Mouse (Mus musculus) intestine, postnatal 0 days (tissue): ENCODE data around the gene Mybbp1a. TPM values are rescaled to one million over a fixed set of nuclear protein-coding genes. Genes with fewer than 3 reads are reported as not detected.

ENCODE experiments used
- ATAC-seq: fragments of 200-750 bp; cut with Nextera tagmentation; 2 replicates; pipeline ENCODE4 v1.8.0; 2017; ENCODE audit warnings: mild to moderate bottlenecking, moderate TSS enrichment, moderate library complexity
- H3K27ac ChIP-seq: fragments of 300-500 bp; sonication (generic); 2 replicates; pipeline ENCODE4 v1.5.1; 2014; ENCODE audit warnings: mild to moderate bottlenecking, low read depth, low read length, moderate library complexity
- H3K27me3 ChIP-seq: fragments of 300-500 bp; sonication (generic); replicated peaks from 2 replicates; pipeline ENCODE4 v1.6.1; 2014; ENCODE audit warnings: low read length, mixed read lengths; ENCODE audit not compliant: control insufficient read depth, insufficient read depth
- H3K36me3 ChIP-seq: fragments of 300-500 bp; sonication (generic); 2 replicates; pipeline ENCODE4 v1.6.1; 2014; ENCODE audit warnings: mild to moderate bottlenecking, moderate library complexity; ENCODE audit not compliant: control insufficient read depth, insufficient read depth
- H3K4me1 ChIP-seq: fragments of 300-500 bp; sonication (generic); replicated peaks from 2 replicates; pipeline ENCODE4 v1.6.1; 2014; ENCODE audit warnings: antibody characterized with exemption, low read length, mixed read lengths; ENCODE audit not compliant: control insufficient read depth, insufficient read depth
- H3K4me2 ChIP-seq: fragments of 300-500 bp; sonication (generic); replicated peaks from 2 replicates; pipeline ENCODE4 v1.6.1; 2014; ENCODE audit warnings: low read depth, mild to moderate bottlenecking, moderate library complexity
- H3K4me3 ChIP-seq: fragments of 300-500 bp; sonication (generic); 2 replicates; pipeline ENCODE4 v1.5.1; 2014; ENCODE audit warnings: low read depth, low read length
- H3K9ac ChIP-seq: fragments of 300-500 bp; sonication (generic); 2 replicates; pipeline ENCODE4 v1.6.1; 2014; ENCODE audit warnings: mild to moderate bottlenecking, low read depth, low read length
- H3K9me3 ChIP-seq: fragments of 300-500 bp; sonication (generic); 2 replicates; pipeline ENCODE4 v1.6.1; 2016; ENCODE audit warnings: mixed run types; ENCODE audit not compliant: control insufficient read depth
- CTCF ChIP-seq: sonication (generic); IDR thresholded peaks from 2 replicates; pipeline ENCODE4 v1.5.1; 2016; ENCODE audit warnings: low read depth, mild to moderate bottlenecking, control low read depth, antibody characterized with exemption, moderate library complexity
- WGBS: fragments of 180-500 bp; shearing (Covaris S2); extraction: QIAGEN DNeasy Blood & Tissue Kit; methylation state at CpG from one replicate; pipeline ENCODE4 v1.1.7; 2014; 5-methylcytosine and 5-hydroxymethylcytosine counted together
- polyA plus RNA-seq: library from polyadenylated mRNA; unstranded; fragments of >200 nt; fragmentation: Nextera tagmentation; extraction: Ambion mirVana; gene quantifications from 2 replicates; pipeline ENCODE4 v1.2.1, GENCODE M21; 2015

Mybbp1a gene
- polyA plus RNA-seq, 1 experiment from 2014 or later = 40.7 TPM

DNA sequence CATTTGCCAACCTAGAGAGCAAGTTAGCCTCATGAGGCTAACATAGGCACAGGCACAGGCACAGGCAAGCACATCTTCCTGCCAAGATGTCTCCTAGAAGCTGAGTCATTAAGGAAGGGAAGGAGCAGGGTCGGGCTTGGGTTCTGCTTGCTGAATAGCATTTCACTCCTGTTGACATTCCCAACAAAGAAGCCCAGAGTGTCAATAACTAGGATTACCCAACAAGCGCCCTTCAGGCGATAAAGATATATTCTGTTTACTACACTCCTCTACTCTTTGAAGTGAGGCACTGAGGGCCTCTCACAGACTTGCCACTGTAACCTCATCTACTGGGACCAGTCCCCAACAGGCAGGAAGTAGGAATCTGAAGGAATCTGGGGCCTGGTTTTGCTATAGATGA lies 54.9 kb downstream of the Mybbp1a start:
- Histone ChIP-seq H3K36me3 (no peaks in the 10 kb centered on the region; the same call in 1 of the 2 replicates), H3K4me1 (peaks cover 7% of the 10 kb centered on the region; the same call in 1 of the 2 replicates), H3K9ac (no peak overlapping the region), H3K4me2 (no peak overlapping the region), H3K4me3 (no peak overlapping the region), H3K9me3 (no peaks in the 10 kb centered on the region), H3K27me3 (no peaks in the 10 kb centered on the region), H3K27ac (peak overlapping the region; percentile 87)
- peak; percentile 16; the same call in 1 of the 2 replicates for ATAC-seq
- no peak for TF ChIP-seq CTCF
- 31% methylated on average over 3 of the region's 3 CpGs for WGBS

DNA sequence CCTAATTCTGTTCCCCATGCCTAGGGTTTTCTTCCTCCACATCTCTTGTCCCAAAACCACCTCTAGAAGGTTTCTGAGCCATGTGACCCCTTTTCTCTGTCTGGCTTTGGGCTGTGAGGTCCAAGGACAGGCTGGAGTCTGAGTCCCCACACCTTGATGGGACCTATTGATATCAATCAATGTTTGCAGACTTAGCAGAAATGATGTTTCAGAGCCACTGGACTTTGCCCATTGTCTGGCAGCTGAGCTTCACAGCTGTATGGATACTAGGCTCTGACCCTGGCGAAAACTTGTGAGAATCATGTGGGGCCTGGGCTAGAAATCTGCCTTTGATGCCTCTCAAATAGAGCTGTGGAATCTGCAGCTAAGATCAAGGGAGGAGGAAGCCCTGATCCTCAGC lies 55.6 kb downstream of the Mybbp1a start:
- no peaks in the 10 kb centered on the region for H3K27me3 ChIP-seq
- no peak overlapping the region for H3K4me3 ChIP-seq
- no peaks in the 10 kb centered on the region for H3K9me3 ChIP-seq
- H3K4me1 ChIP-seq = peaks cover 13% of the 10 kb centered on the region; the same call in 1 of the 2 replicates
- no peak overlapping the region for H3K9ac ChIP-seq
- ATAC-seq = peak; percentile 70
- no peaks in the 10 kb centered on the region; the same call in 1 of the 2 replicates for H3K36me3 ChIP-seq
- 28% methylated on average over 1 of the region's 1 CpGs for WGBS
- peak overlapping the region; percentile 87 for H3K27ac ChIP-seq
- H3K4me2 ChIP-seq = 0 out of 2 replicates have a peak overlapping the region, but pooled peaks have one; percentile 9
- TF ChIP-seq CTCF = no peak

DNA sequence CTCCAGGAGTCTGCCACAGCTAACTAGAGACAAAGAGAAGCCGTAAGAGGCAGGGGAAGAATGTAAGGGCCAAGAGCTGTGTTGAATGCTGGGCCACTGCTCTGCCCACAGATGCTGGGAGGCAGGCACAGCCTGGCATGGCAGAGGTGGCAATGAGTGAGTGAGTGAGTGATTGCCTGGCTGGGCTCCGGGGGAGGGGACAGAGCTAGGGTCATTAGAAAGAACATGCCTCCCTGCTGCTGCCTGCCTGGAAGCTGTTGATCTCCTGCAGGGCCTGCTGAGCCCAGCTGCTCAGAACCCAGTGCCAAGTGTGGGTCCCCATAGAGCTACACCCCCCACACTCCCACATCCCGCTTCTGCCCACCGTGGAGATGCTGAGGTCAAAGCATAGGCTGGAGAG lies 56.2 kb downstream of the Mybbp1a start:
- H3K27ac ChIP-seq = peak overlapping the region; percentile 87
- WGBS = 51% methylated on average over 4 of the region's 4 CpGs

DNA sequence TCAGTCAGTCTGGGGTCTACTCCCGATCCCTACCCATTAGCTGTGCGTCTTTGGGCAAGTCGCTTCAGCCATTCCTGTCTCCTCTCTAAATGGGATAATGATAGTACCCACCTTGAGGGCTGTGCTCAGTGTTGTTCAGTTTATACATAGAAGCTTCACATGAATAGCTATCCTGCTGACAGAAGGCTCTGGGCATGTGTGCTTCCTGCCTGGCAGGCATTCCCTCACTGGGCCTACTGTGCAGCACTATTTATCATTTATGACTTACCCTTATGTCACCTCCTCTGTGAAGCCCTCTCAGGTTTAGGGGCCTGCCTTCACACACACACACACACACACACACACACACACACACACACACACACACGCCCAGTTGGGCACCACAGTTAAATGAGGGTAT lies 59.0 kb downstream of the Mybbp1a start:
- H3K4me1 ChIP-seq = peaks cover 30% of the 10 kb centered on the region
- no peak overlapping the region for H3K4me3 ChIP-seq
- no peaks in the 10 kb centered on the region for H3K9me3 ChIP-seq
- no peak overlapping the region for H3K9ac ChIP-seq
- no peaks in the 10 kb centered on the region; the same call in 1 of the 2 replicates for H3K36me3 ChIP-seq
- WGBS = 89% methylated on average over 4 of the region's 4 CpGs
- no peak overlapping the region for H3K4me2 ChIP-seq
- no peaks in the 10 kb centered on the region for H3K27me3 ChIP-seq
- no peak for TF ChIP-seq CTCF
- no peak overlapping the region for H3K27ac ChIP-seq
- no peak for ATAC-seq

More for the DNA sequence above, 56.2 kb downstream of the Mybbp1a start:
- no peak overlapping the region for H3K4me2 ChIP-seq
- no peaks in the 10 kb centered on the region for H3K9me3 ChIP-seq
- no peak overlapping the region for H3K9ac ChIP-seq
- H3K4me3 ChIP-seq = no peak overlapping the region
- no peak for TF ChIP-seq CTCF
- no peaks in the 10 kb centered on the region; the same call in 1 of the 2 replicates for H3K36me3 ChIP-seq
- no peaks in the 10 kb centered on the region for H3K27me3 ChIP-seq
- peaks cover 13% of the 10 kb centered on the region; the same call in 1 of the 2 replicates for H3K4me1 ChIP-seq
- no peak for ATAC-seq

Other genes with a start within 250 kb of the Mybbp1a start
- gene Gm43951, start 234.5 kb upstream of the Mybbp1a start, polyA plus RNA-seq = not detected in 2 replicates
- gene 4933427D14Rik, start 233.9 kb upstream of the Mybbp1a start, polyA plus RNA-seq = 4.3 and 4.8 TPM in 2 replicates
- gene Txndc17, start 233.8 kb upstream of the Mybbp1a start, polyA plus RNA-seq = 642 and 665 TPM in 2 replicates
- 23.9 and 25.5 TPM in 2 replicates for gene Med31, start 225.8 kb upstream of the Mybbp1a start, polyA plus RNA-seq
- gene Slc13a5, start 174.1 kb upstream of the Mybbp1a start, polyA plus RNA-seq = 0.17 and 0.22 TPM in 2 replicates
- gene Xaf1, start 139.7 kb upstream of the Mybbp1a start, polyA plus RNA-seq = 56.1 and 59.9 TPM in 2 replicates
- gene Fbxo39, start 126.9 kb upstream of the Mybbp1a start, polyA plus RNA-seq = not detected in 2 replicates
- 0.08 TPM in 1 of 2 replicates, not detected in the other for gene Tekt1, start 78.9 kb upstream of the Mybbp1a start, polyA plus RNA-seq
- gene Smtnl2, start 29.6 kb upstream of the Mybbp1a start, polyA plus RNA-seq = 7.8 and 8.1 TPM in 2 replicates
- 8.1 and 8.6 TPM in 2 replicates for gene Ggt6, start 5.8 kb upstream of the Mybbp1a start, polyA plus RNA-seq
- gene Spns2, start 48.5 kb downstream of the Mybbp1a start, polyA plus RNA-seq = 19.8 and 20.5 TPM in 2 replicates
- 11.1 and 12.2 TPM in 2 replicates for gene Spns3, start 109.2 kb downstream of the Mybbp1a start, polyA plus RNA-seq
- gene Ube2g1, start 165.9 kb downstream of the Mybbp1a start, polyA plus RNA-seq = 34.2 and 36.2 TPM in 2 replicates
- 8.3 and 9.0 TPM in 2 replicates for gene Ankfy1, start 248.7 kb downstream of the Mybbp1a start, polyA plus RNA-seq